Mouse (Mus musculus) olfactory bulb, adult 2 months (tissue): ENCODE data around the gene D11Wsu47e.

Experiments used
- CTCF ChIP-seq: fragments of 200-500 bp; IDR thresholded peaks from 2 replicates; pipeline ENCODE4 v1.5.1; 2012; ENCODE audit warnings: low read depth, mild to moderate bottlenecking, low read length, moderate library complexity; ENCODE audit not compliant: insufficient read depth
- POLR2A ChIP-seq: fragments of 200-500 bp; IDR thresholded peaks from 2 replicates; pipeline ENCODE4 v1.6.1; 2012; ENCODE audit warnings: mild to moderate bottlenecking, low read depth, low read length, moderate library complexity; ENCODE audit not compliant: insufficient read depth

DNA sequence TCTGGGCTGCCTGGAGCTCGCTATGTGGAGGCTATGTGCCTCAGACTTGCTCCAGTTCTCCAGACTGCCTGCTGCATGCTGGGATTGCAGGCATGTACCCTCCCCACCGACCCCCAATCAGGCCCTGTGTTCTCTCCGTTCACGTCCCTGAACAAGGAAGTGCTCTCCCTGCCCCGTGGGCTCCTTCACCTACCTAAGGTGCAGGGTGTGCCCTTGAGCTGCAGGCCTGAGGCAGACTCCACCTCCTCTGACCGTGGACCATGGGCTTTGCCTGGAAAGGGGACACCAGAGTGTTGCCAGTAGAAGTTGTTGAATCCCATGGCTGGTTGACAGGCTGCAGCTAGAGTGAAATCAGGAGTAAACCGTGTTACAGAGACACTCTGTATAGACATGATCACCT, 15.4 kb downstream of the D11Wsu47e start:
- TF ChIP-seq CTCF (no peak), POLR2A (no peak)
